Mouse (Mus musculus): ENCODE data around the gene Lrrc45. TPM values are rescaled to one million over a fixed set of nuclear protein-coding genes. Genes with fewer than 3 reads are reported as not detected.
A peak's percentile ranks its signal among the peaks of the same experiment; 100 is the strongest.
"Not testable (repeated sequence)": the region's sequence is repeated elsewhere in the genome, so short reads cannot be mapped to it uniquely, and the experiment has no call there.

Lrrc45 gene
- polyA plus RNA-seq, 1 experiment, result 40.1 TPM

GRCm38 (mm10) chr11:120722761-120723382, 9.1 kb downstream of the Lrrc45 start:
- H3K4me1 ChIP-seq (ENCODE audit: control insufficient read depth, insufficient read depth, low read length), result peaks cover 12% of the 10 kb centered on the region
- DNase-seq, result peak; percentile 46
- peak overlapping the region; percentile 2 for H3K4me3 ChIP-seq (replicated peaks; ENCODE audit: extremely low read depth, low read depth, low read length)
- WGBS, result 74% methylated on average over 11 of the region's 11 CpGs
- TF ChIP-seq POLR2A (IDR thresholded peaks at IDR 0.05; ENCODE audit: borderline replicate concordance, extremely low read depth, low read depth, low read length) (peak; percentile 4; the same call in 1 of the 2 replicates), CTCF (IDR thresholded peaks at IDR 0.05; ENCODE audit: insufficient read depth, low read length) (no peak)

- WGBS, result 75% methylated on average over 7 of the region's 7 CpGs
- peak; percentile 26 for DNase-seq
- Histone ChIP-seq H3K4me1 (ENCODE audit: control insufficient read depth, insufficient read depth, low read length) (peaks cover 12% of the 10 kb centered on the region), H3K4me3 (replicated peaks; ENCODE audit: extremely low read depth, low read depth, low read length) (no peak overlapping the region)
- peak; percentile 8; the same call in 1 of the 2 replicates for TF ChIP-seq POLR2A (IDR thresholded peaks at IDR 0.05; ENCODE audit: borderline replicate concordance, extremely low read depth, low read depth, low read length)
- TF ChIP-seq CTCF (IDR thresholded peaks at IDR 0.05; ENCODE audit: insufficient read depth, low read length), result no peak
Observed at GRCm38 (mm10) chr11:120723509-120723908, 9.8 kb downstream of the Lrrc45 start.

GRCm38 (mm10) chr11:120726243-120727168, 12.8 kb downstream of the Lrrc45 start:
- peak; percentile 44; the same call in 1 of the 2 replicates for TF ChIP-seq POLR2A (IDR thresholded peaks at IDR 0.05; ENCODE audit: borderline replicate concordance, extremely low read depth, low read depth, low read length)
- no peak for TF ChIP-seq CTCF (IDR thresholded peaks at IDR 0.05; ENCODE audit: insufficient read depth, low read length)
- peak; percentile 46 for DNase-seq
- WGBS, result 20% methylated on average over 36 of the region's 36 CpGs
- Histone ChIP-seq H3K4me3 (replicated peaks; ENCODE audit: extremely low read depth, low read depth, low read length) (peak overlapping the region; percentile 89), H3K4me1 (ENCODE audit: control insufficient read depth, insufficient read depth, low read length) (peaks cover 9% of the 10 kb centered on the region)

- H3K4me1 ChIP-seq (ENCODE audit: control insufficient read depth, insufficient read depth, low read length), result peaks cover 4% of the 10 kb centered on the region; the same call in 1 of the 2 replicates
- peak within 1 kb of the TSS; percentile 89 for H3K4me3 ChIP-seq (replicated peaks; ENCODE audit: extremely low read depth, low read depth, low read length)
- DNase-seq, result peak; percentile 88
- TF ChIP-seq CTCF (IDR thresholded peaks at IDR 0.05; ENCODE audit: insufficient read depth, low read length) (peak; percentile 53), POLR2A (IDR thresholded peaks at IDR 0.05; ENCODE audit: borderline replicate concordance, extremely low read depth, low read depth, low read length) (peak; percentile 87; the same call in 1 of the 2 replicates)
- WGBS, result 0% methylated on average over 14 of the region's 14 CpGs
Observed at GRCm38 (mm10) chr11:120727169-120727527, 13.4 kb downstream of the Lrrc45 start, which contains the start of gene Dcxr. TSS of gene Dcxr (minus strand) at chr11:120727281.

GRCm38 (mm10) chr11:120727564-120727963, 13.8 kb downstream of the Lrrc45 start:
- TF ChIP-seq CTCF (IDR thresholded peaks at IDR 0.05; ENCODE audit: insufficient read depth, low read length), result no peak
- peak; percentile 53; the same call in 1 of the 2 replicates for TF ChIP-seq POLR2A (IDR thresholded peaks at IDR 0.05; ENCODE audit: borderline replicate concordance, extremely low read depth, low read depth, low read length)
- DNase-seq, result no peak
- Histone ChIP-seq H3K4me3 (replicated peaks; ENCODE audit: extremely low read depth, low read depth, low read length) (no peak overlapping the region), H3K4me1 (ENCODE audit: control insufficient read depth, insufficient read depth, low read length) (0 out of 2 replicates have a peak, but pooled peaks cover 3% of the 10 kb centered on the region)
- 49% methylated on average over 12 of the region's 12 CpGs for WGBS

- WGBS, result 77% methylated on average over 11 of the region's 11 CpGs
- no peak for DNase-seq
- Histone ChIP-seq H3K4me3 (replicated peaks; ENCODE audit: extremely low read depth, low read depth, low read length) (peak overlapping the region; percentile 22), H3K4me1 (ENCODE audit: control insufficient read depth, insufficient read depth, low read length) (peaks cover 3% of the 10 kb centered on the region; the same call in 1 of the 2 replicates)
- TF ChIP-seq CTCF (IDR thresholded peaks at IDR 0.05; ENCODE audit: insufficient read depth, low read length) (no peak), POLR2A (IDR thresholded peaks at IDR 0.05; ENCODE audit: borderline replicate concordance, extremely low read depth, low read depth, low read length) (peak; percentile 94)
Observed at GRCm38 (mm10) chr11:120728530-120729240, 15.0 kb downstream of the Lrrc45 start.

- H3K4me1 ChIP-seq (ENCODE audit: control insufficient read depth, insufficient read depth, low read length), result not testable (repeated sequence)
- WGBS, result 4% methylated on average over 17 of the region's 21 CpGs
- peak; percentile 85; the same call in 1 of the 2 replicates for TF ChIP-seq POLR2A (IDR thresholded peaks at IDR 0.05; ENCODE audit: borderline replicate concordance, extremely low read depth, low read depth, low read length)
- DNase-seq, result peak; percentile 78
- peak overlapping the region; percentile 22 for H3K4me3 ChIP-seq (replicated peaks; ENCODE audit: extremely low read depth, low read depth, low read length)
Observed at GRCm38 (mm10) chr11:120729432-120730050, 15.8 kb downstream of the Lrrc45 start.

GRCm38 (mm10) chr11:120730331-120730870, 16.7 kb downstream of the Lrrc45 start:
- peaks cover 3% of the 10 kb centered on the region; the same call in 1 of the 2 replicates for H3K4me1 ChIP-seq (ENCODE audit: control insufficient read depth, insufficient read depth, low read length)
- no peak for TF ChIP-seq CTCF (IDR thresholded peaks at IDR 0.05; ENCODE audit: insufficient read depth, low read length)
- TF ChIP-seq POLR2A (IDR thresholded peaks at IDR 0.05; ENCODE audit: borderline replicate concordance, extremely low read depth, low read depth, low read length), result peak; percentile 70
- H3K4me3 ChIP-seq (replicated peaks; ENCODE audit: extremely low read depth, low read depth, low read length), result peak overlapping the region; percentile 93
- DNase-seq, result no peak
- 79% methylated on average over 10 of the region's 10 CpGs for WGBS
